Mouse (Mus musculus) right cerebral cortex, postnatal 4 days (tissue): ENCODE data around the gene Crtc2.

Experiments
- DNase-seq: peaks from one replicate; pipeline ENCODE4 v3.0.0-alpha.2; 2022

The Crtc2 gene

DNA sequence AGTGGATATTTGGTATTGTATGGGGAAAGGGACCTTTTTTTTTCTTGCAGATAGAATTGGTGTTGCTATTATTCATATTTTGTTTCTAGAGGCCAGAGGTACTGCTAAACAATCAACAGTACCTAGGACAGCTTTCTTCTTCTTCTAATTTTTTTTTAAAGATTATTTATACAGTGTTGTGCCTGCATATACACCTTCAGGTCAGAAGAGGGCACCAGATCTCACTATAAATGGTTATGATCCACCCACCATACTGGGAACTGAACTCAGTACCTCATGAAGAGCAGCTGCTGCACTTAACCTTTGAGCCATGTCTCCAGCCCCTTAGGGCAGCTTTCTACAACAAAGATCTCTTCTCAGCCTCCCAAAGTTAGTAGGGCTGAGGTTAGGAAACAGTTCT lies 59.4 kb downstream of the Crtc2 start:
- no peak for DNase-seq
